Mouse (Mus musculus): ENCODE measurements around the gene Stk16.

- TF ChIP-seq POLR2A (IDR thresholded peaks at IDR 0.05; ENCODE audit: borderline replicate concordance, extremely low read depth, low read depth, low read length) (no peak), CTCF (IDR thresholded peaks at IDR 0.05; ENCODE audit: insufficient read depth, low read length) (no peak)
Observed at GRCm38 (mm10) chr1:75244175-75244826, 33.7 kb downstream of the Stk16 start.
